Comparison of ENCODE assay signal across 9 mouse cellular contexts in genomic region chr1:75487040-75487404, GRCm38 (mm10). TPM values are rescaled to one million over a fixed set of nuclear protein-coding genes. Genes with fewer than 3 reads are reported as not detected.
DNase-seq lines count a peak whose midpoint lies in the region; ATAC-seq and TF ChIP-seq lines count a peak whose summit lies in the region.
"Had no signal": no experiment of that assay in that cellular context is flagged by ENCODE, and none has a peak within 500 bp of the region (broad histone marks: within the 10 kb centered on the region; RNA-seq: fewer than 3 reads in every experiment).

No protein-coding gene starts in this region.

- DNase-seq in heart, postnatal 14 days: no peak
- DNase-seq in liver, embryonic 14.5 days (ENCODE audit: low read depth in 3 of 3, low spot score in 3 of 3): no peak
- DNase-seq in ovary, adult 18-20 months (ENCODE audit: low spot score): no peak
- no peak for DNase-seq in adipocyte (ENCODE audit: low spot score)
- no peak for DNase-seq in spleen, postnatal 14 days (ENCODE audit: low spot score in 2 of 2)
- DNase-seq: gastrocnemius, postnatal 36 days had no signal

- intact Hi-C loops in heart, postnatal 14 days (cut with DNase I): no loop called here

- peak overlapping the region; percentile 52 for H3K4me3 ChIP-seq in heart, embryonic 11.5 days (ENCODE audit: low read depth, low read length)
- H3K4me3 ChIP-seq in forebrain, embryonic 12.5 days (replicated peaks): peak overlapping the region; percentile 53
- peak overlapping the region; percentile 29 to 45 for H3K4me3 ChIP-seq in liver, embryonic 14.5 days (ENCODE audit: insufficient read depth in 1 of 2, low read depth in 2 of 2, low read length in 2 of 2)

- H3K4me2 ChIP-seq in heart, embryonic 11.5 days: peak overlapping the region; percentile 69
- H3K4me2 ChIP-seq in forebrain, embryonic 12.5 days: peak overlapping the region; percentile 75
- peak overlapping the region; percentile 52 for H3K4me2 ChIP-seq in liver, embryonic 14.5 days (ENCODE audit: low read depth)

- ATAC-seq in heart, embryonic 11.5 days (replicated peaks; ENCODE audit: insufficient number of reproducible peaks, low FRiP score, low TSS enrichment): no peak
- ATAC-seq in CD4-positive, CD25-positive, alpha-beta regulatory T cell, adult 4 months: peak; percentile 2
- ATAC-seq in forebrain, embryonic 12.5 days (ENCODE audit: low FRiP score): peak; percentile 12; the same call in 1 of the 2 replicates
- no peak for ATAC-seq in liver, embryonic 14.5 days (ENCODE audit: insufficient read depth)

- peaks cover 14% of the 10 kb centered on the region for H3K4me1 ChIP-seq in heart, embryonic 11.5 days (ENCODE audit: control insufficient read depth, insufficient read depth, low read length)
- H3K4me1 ChIP-seq in forebrain, embryonic 12.5 days: peaks cover 27% of the 10 kb centered on the region
- H3K4me1 ChIP-seq in liver, embryonic 14.5 days (replicated peaks; ENCODE audit: control insufficient read depth in 2 of 2, insufficient read depth in 2 of 2, low read length in 1 of 2): no peaks in the 10 kb centered on the region

- H3K27me3 ChIP-seq in heart, embryonic 11.5 days (ENCODE audit: control insufficient read depth, insufficient read depth, low read length): peaks cover 62% of the 10 kb centered on the region
- H3K27me3 ChIP-seq in forebrain, embryonic 12.5 days: peaks cover 89% of the 10 kb centered on the region
- peaks cover 56% of the 10 kb centered on the region for H3K27me3 ChIP-seq in liver, embryonic 14.5 days (ENCODE audit: control insufficient read depth, insufficient read depth, low read length)

- peaks cover 22% of the 10 kb centered on the region; the same call in 1 of the 2 replicates for H3K36me3 ChIP-seq in heart, embryonic 11.5 days (ENCODE audit: control insufficient read depth, insufficient read depth, low read length)
- H3K36me3 ChIP-seq in forebrain, embryonic 12.5 days (replicated peaks): peaks cover 12% of the 10 kb centered on the region
- H3K36me3 ChIP-seq in liver, embryonic 14.5 days (replicated peaks; ENCODE audit: control insufficient read depth, insufficient read depth, low read depth): no peaks in the 10 kb centered on the region

- no peak overlapping the region; the same call in 1 of the 2 replicates for H3K9ac ChIP-seq in heart, embryonic 11.5 days (ENCODE audit: low read depth, low read length)
- H3K9ac ChIP-seq in forebrain, embryonic 12.5 days: peak overlapping the region; percentile 41; the same call in 1 of the 2 replicates
- H3K9ac ChIP-seq in liver, embryonic 14.5 days (replicated peaks): no peak overlapping the region

- no peaks in the 10 kb centered on the region for H3K9me3 ChIP-seq in heart, embryonic 11.5 days (replicated peaks; ENCODE audit: control insufficient read depth, low read length)
- H3K9me3 ChIP-seq in forebrain, embryonic 12.5 days: no peaks in the 10 kb centered on the region
- no peaks in the 10 kb centered on the region for H3K9me3 ChIP-seq in liver, embryonic 14.5 days (ENCODE audit: control insufficient read depth, low read length)

- TF ChIP-seq EP300 in liver, embryonic 14.5 days (IDR thresholded peaks at IDR 0.05; ENCODE audit: low read depth): no peak

- no peak for TF ChIP-seq CTCF in liver, embryonic 14.5 days (IDR thresholded peaks at IDR 0.05; ENCODE audit: low read depth)

- H3K27ac ChIP-seq in heart, embryonic 11.5 days (ENCODE audit: low read depth, low read length): no peak overlapping the region
- H3K27ac ChIP-seq in forebrain, embryonic 12.5 days: no peak overlapping the region
- H3K27ac ChIP-seq in liver, embryonic 14.5 days: no peak overlapping the region

- WGBS in heart, embryonic 11.5 days (ENCODE audit: insufficient replicate concordance): 8% methylated on average over 13 of the region's 13 CpGs
- under 1% methylated on average over 13 of the region's 13 CpGs for WGBS in forebrain, embryonic 12.5 days
- WGBS in liver, embryonic 14.5 days (ENCODE audit: insufficient replicate concordance): 3% methylated on average over 13 of the region's 13 CpGs

RNA-seq across cellular contexts. Expression of gene Tmem198, which starts 7.7 kb away (rescaled TPM):
- polyA plus RNA-seq in heart, embryonic 11.5 days (2014; fragmentation: Nextera tagmentation; extraction: Ambion mirVana): 0.14 and 0.54 TPM in 2 replicates
- total RNA-seq in heart, postnatal 14 days (2021): under 1 TPM; 0.26 to 0.88 TPM
- not detected for polyA plus RNA-seq in CD4-positive, CD25-positive, alpha-beta regulatory T cell, adult 4 months (2017; shearing (Covaris generic))
- polyA plus RNA-seq in forebrain, embryonic 12.5 days (2016; fragmentation: Nextera tagmentation; extraction: Ambion mirVana): 20.8 and 24.1 TPM in 2 replicates
- polyA plus RNA-seq in liver, embryonic 14.5 days (2012; rRNA removed): 0.13 and 0.18 TPM in 2 replicates
- polyA plus RNA-seq in liver, embryonic 14.5 days (2014; fragmentation: Nextera tagmentation; extraction: Ambion mirVana): 0.09 TPM in 1 of 2 replicates, not detected in the other

RNA-seq across cellular contexts. Expression of gene Chpf, which starts 7.9 kb away (rescaled TPM):
- polyA plus RNA-seq in heart, embryonic 11.5 days (2014; fragmentation: Nextera tagmentation; extraction: Ambion mirVana): 21.4 and 24.6 TPM in 2 replicates
- total RNA-seq in heart, postnatal 14 days (2021): 10 to 100 TPM; 29.5 to 30.1 TPM
- 1 to 10 TPM; 5.2 to 5.6 TPM for polyA plus RNA-seq in CD4-positive, CD25-positive, alpha-beta regulatory T cell, adult 4 months (2017; shearing (Covaris generic))
- 21.6 and 25.8 TPM in 2 replicates for polyA plus RNA-seq in forebrain, embryonic 12.5 days (2016; fragmentation: Nextera tagmentation; extraction: Ambion mirVana)
- 5.0 and 5.2 TPM in 2 replicates for polyA plus RNA-seq in liver, embryonic 14.5 days (2012; rRNA removed)
- polyA plus RNA-seq in liver, embryonic 14.5 days (2014; fragmentation: Nextera tagmentation; extraction: Ambion mirVana): 2.8 and 3.6 TPM in 2 replicates

RNA-seq across cellular contexts. Expression of gene Obsl1, which starts 19.2 kb away (rescaled TPM):
- 98.8 and 102 TPM in 2 replicates for polyA plus RNA-seq in heart, embryonic 11.5 days (2014; fragmentation: Nextera tagmentation; extraction: Ambion mirVana)
- 100 to 1,000 TPM; 166 to 172 TPM for total RNA-seq in heart, postnatal 14 days (2021)
- polyA plus RNA-seq in CD4-positive, CD25-positive, alpha-beta regulatory T cell, adult 4 months (2017; shearing (Covaris generic)): not detected
- polyA plus RNA-seq in forebrain, embryonic 12.5 days (2016; fragmentation: Nextera tagmentation; extraction: Ambion mirVana): 31.8 and 36.8 TPM in 2 replicates
- 7.7 and 9.7 TPM in 2 replicates for polyA plus RNA-seq in liver, embryonic 14.5 days (2012; rRNA removed)
- polyA plus RNA-seq in liver, embryonic 14.5 days (2014; fragmentation: Nextera tagmentation; extraction: Ambion mirVana): 5.3 and 6.8 TPM in 2 replicates

RNA-seq across cellular contexts. Expression of gene Inha, which starts 19.9 kb away (rescaled TPM):
- polyA plus RNA-seq in heart, embryonic 11.5 days (2014; fragmentation: Nextera tagmentation; extraction: Ambion mirVana): 4.0 and 4.8 TPM in 2 replicates
- total RNA-seq in heart, postnatal 14 days (2021): 1 to 10 TPM; 6.0 to 7.8 TPM
- polyA plus RNA-seq in CD4-positive, CD25-positive, alpha-beta regulatory T cell, adult 4 months (2017; shearing (Covaris generic)): not detected
- 5.9 and 6.6 TPM in 2 replicates for polyA plus RNA-seq in forebrain, embryonic 12.5 days (2016; fragmentation: Nextera tagmentation; extraction: Ambion mirVana)
- 1.3 and 1.8 TPM in 2 replicates for polyA plus RNA-seq in liver, embryonic 14.5 days (2012; rRNA removed)
- polyA plus RNA-seq in liver, embryonic 14.5 days (2014; fragmentation: Nextera tagmentation; extraction: Ambion mirVana): 0.17 and 0.28 TPM in 2 replicates

RNA-seq across cellular contexts. Expression of gene Stk11ip, which starts 34.3 kb away (rescaled TPM):
- 9.1 and 11.6 TPM in 2 replicates for polyA plus RNA-seq in heart, embryonic 11.5 days (2014; fragmentation: Nextera tagmentation; extraction: Ambion mirVana)
- 10 to 100 TPM; 10.3 to 13.9 TPM for total RNA-seq in heart, postnatal 14 days (2021)
- polyA plus RNA-seq in CD4-positive, CD25-positive, alpha-beta regulatory T cell, adult 4 months (2017; shearing (Covaris generic)): 10 to 100 TPM in 1 of 2 experiments, 1 to 10 TPM in 1; 10.0 to 18.3 TPM
- polyA plus RNA-seq in forebrain, embryonic 12.5 days (2016; fragmentation: Nextera tagmentation; extraction: Ambion mirVana): 24.4 and 27.8 TPM in 2 replicates
- 5.8 and 5.9 TPM in 2 replicates for polyA plus RNA-seq in liver, embryonic 14.5 days (2012; rRNA removed)
- 3.4 and 4.2 TPM in 2 replicates for polyA plus RNA-seq in liver, embryonic 14.5 days (2014; fragmentation: Nextera tagmentation; extraction: Ambion mirVana)

Comparison
In these comparisons a context has a peak if more than half of its experiments do, and no peak if none do; other contexts are left out.
1. ATAC-seq: peak in CD4-positive, CD25-positive, alpha-beta regulatory T cell, adult 4 months (single experiment) and forebrain, embryonic 12.5 days (single experiment); none in heart, embryonic 11.5 days (single experiment) and liver, embryonic 14.5 days (single experiment).
2. RNA of gene Tmem198, which starts 7.7 kb away (polyA plus RNA-seq): 20.8 to 24.1 TPM in forebrain, embryonic 12.5 days; not detected in CD4-positive, CD25-positive, alpha-beta regulatory T cell, adult 4 months, 0.14 to 0.54 TPM in heart, embryonic 11.5 days and 0.09 to 0.18 TPM in liver, embryonic 14.5 days; every median in the first group is over 10 times any median in the second.
3. RNA of gene Obsl1, which starts 19.2 kb away (polyA plus RNA-seq): 98.8 to 102 TPM in heart, embryonic 11.5 days, 31.8 to 36.8 TPM in forebrain, embryonic 12.5 days and 5.3 to 9.7 TPM in liver, embryonic 14.5 days; not detected in CD4-positive, CD25-positive, alpha-beta regulatory T cell, adult 4 months; every median in the first group is over 4 times any median in the second.
4. Peak in every context shown above with its lines, with median percentiles within 50 percentile points of each other: H3K4me2 ChIP-seq and H3K4me3 ChIP-seq.